Mouse (Mus musculus) cerebellum, adult 2 months (tissue): Measurements from ENCODE around the gene Aldoart2.

Source experiments
- CTCF ChIP-seq: fragments of 200-500 bp; IDR thresholded peaks from 2 replicates; pipeline ENCODE4 v1.5.1; 2011; ENCODE audit warnings: low read depth, mild to moderate bottlenecking, control low read depth, low read length, moderate library complexity, borderline replicate concordance; ENCODE audit not compliant: insufficient read depth
- POLR2A ChIP-seq: fragments of 200-500 bp; IDR thresholded peaks from 2 replicates; pipeline ENCODE4 v1.6.1; 2011; ENCODE audit warnings: low read length, control low read depth, borderline replicate concordance; ENCODE audit not compliant: insufficient read depth

GRCm38 (mm10) chr12:55573794-55574193 lies 8.8 kb downstream of the Aldoart2 start:
- no peak for TF ChIP-seq CTCF
- no peak for TF ChIP-seq POLR2A
